Mouse (Mus musculus) neural tube, embryonic 12.5 days (tissue): Measurements from ENCODE around the gene Sapcd2. TPM values are rescaled to one million over a fixed set of nuclear protein-coding genes. Genes with fewer than 3 reads are reported as not detected.
A peak's percentile ranks its signal among the peaks of the same experiment; 100 is the strongest.

Source experiments
- ATAC-seq: fragments of 200-750 bp; cut with Nextera tagmentation; 2 replicates; pipeline ENCODE4 v1.8.0; 2017; ENCODE audit warnings: low read depth, mild to moderate bottlenecking, moderate TSS enrichment, moderate library complexity; ENCODE audit not compliant: low FRiP score
- H3K27ac ChIP-seq: fragments of 300-500 bp; sonication (generic); 2 replicates; pipeline ENCODE4 v1.5.1; 2016
- H3K27me3 ChIP-seq: fragments of 300-500 bp; sonication (generic); replicated peaks from 2 replicates; pipeline ENCODE4 v1.6.1; 2016; ENCODE audit warnings: mild to moderate bottlenecking
- H3K36me3 ChIP-seq: fragments of 300-500 bp; sonication (generic); 2 replicates; pipeline ENCODE4 v1.6.1; 2016; ENCODE audit warnings: mild to moderate bottlenecking
- H3K4me1 ChIP-seq: fragments of 300-500 bp; sonication (generic); 2 replicates; pipeline ENCODE4 v1.6.1; 2016
- H3K4me2 ChIP-seq: fragments of 300-500 bp; sonication (generic); replicated peaks from 2 replicates; pipeline ENCODE4 v1.6.1; 2016; ENCODE audit warnings: mild to moderate bottlenecking
- H3K4me3 ChIP-seq: fragments of 300-500 bp; sonication (generic); 2 replicates; pipeline ENCODE4 v1.5.1; 2016
- H3K9ac ChIP-seq: fragments of 300-500 bp; sonication (generic); 2 replicates; pipeline ENCODE4 v1.6.1; 2016; ENCODE audit warnings: mild to moderate bottlenecking
- H3K9me3 ChIP-seq: fragments of 300-500 bp; sonication (generic); 2 replicates; pipeline ENCODE4 v1.6.1; 2016; ENCODE audit warnings: mild to moderate bottlenecking
- WGBS: fragments of 180-500 bp; shearing (Covaris S2); methylation state at CpG from one replicate; pipeline ENCODE4 v1.1.7; 2016; 5-methylcytosine and 5-hydroxymethylcytosine counted together
- polyA plus RNA-seq: library from polyadenylated mRNA; unstranded; fragments of >200 nt; fragmentation: Nextera tagmentation; extraction: Ambion mirVana; gene quantifications from 2 replicates; pipeline ENCODE4 v1.2.1, GENCODE M21; 2016

The Sapcd2 gene
- polyA plus RNA-seq, 1 experiment from 2014 or later: 38.1 TPM

- H3K27ac ChIP-seq: no peak overlapping the region
- H3K9ac ChIP-seq: no peak overlapping the region
- H3K9me3 ChIP-seq: no peaks in the 10 kb centered on the region
- no peaks in the 10 kb centered on the region for H3K4me1 ChIP-seq
- 85% methylated on average over 5 of the region's 5 CpGs for whole genome bisulfite sequencing
- H3K36me3 ChIP-seq: no peaks in the 10 kb centered on the region
- ATAC-seq: no peak
- H3K4me3 ChIP-seq: no peak overlapping the region
- no peaks in the 10 kb centered on the region for H3K27me3 ChIP-seq
- no peak overlapping the region for H3K4me2 ChIP-seq
Observed at GRCm38 (mm10) chr2:25384492-25384891, 12.4 kb downstream of the Sapcd2 start.

GRCm38 (mm10) chr2:25391266-25391665 lies 19.1 kb downstream of the Sapcd2 start:
- no peak for ATAC-seq
- WGBS: 68% methylated on average over 5 of the region's 5 CpGs
- H3K4me3 ChIP-seq: no peak overlapping the region
- no peak overlapping the region for H3K4me2 ChIP-seq
- H3K9ac ChIP-seq: no peak overlapping the region
- H3K27ac ChIP-seq: no peak overlapping the region
- no peaks in the 10 kb centered on the region for H3K36me3 ChIP-seq
- H3K4me1 ChIP-seq: peaks cover 17% of the 10 kb centered on the region
- peaks cover 28% of the 10 kb centered on the region for H3K27me3 ChIP-seq
- H3K9me3 ChIP-seq: no peaks in the 10 kb centered on the region

GRCm38 (mm10) chr2:25394281-25395221 lies 22.4 kb downstream of the Sapcd2 start:
- Histone ChIP-seq H3K36me3 (no peaks in the 10 kb centered on the region), H3K4me3 (no peak overlapping the region), H3K9ac (no peak overlapping the region), H3K27me3 (peaks cover 61% of the 10 kb centered on the region), H3K9me3 (no peaks in the 10 kb centered on the region), H3K4me1 (peaks cover 17% of the 10 kb centered on the region), H3K4me2 (no peak overlapping the region), H3K27ac (no peak overlapping the region)
- no peak for ATAC-seq
- WGBS: 37% methylated on average over 3 of the region's 3 CpGs

- Histone ChIP-seq H3K27ac (no peak within 1 kb of the TSS), H3K27me3 (peaks cover 75% of the 10 kb centered on the region), H3K4me3 (peak within 1 kb of the TSS; percentile 26), H3K4me2 (peak within 1 kb of the TSS; percentile 66), H3K9me3 (no peaks in the 10 kb centered on the region), H3K9ac (peak within 1 kb of the TSS; percentile 42), H3K36me3 (no peaks in the 10 kb centered on the region), H3K4me1 (peaks cover 21% of the 10 kb centered on the region)
- 1% methylated on average over 56 of the region's 57 CpGs for WGBS
- ATAC-seq: no peak
Observed at GRCm38 (mm10) chr2:25395721-25396596, 23.8 kb downstream of the Sapcd2 start, which contains the start of gene Entpd2. TSS of gene Entpd2 (plus strand) at chr2:25395874.

GRCm38 (mm10) chr2:25396597-25396983 lies 24.5 kb downstream of the Sapcd2 start:
- H3K4me3 ChIP-seq: no peak overlapping the region
- H3K36me3 ChIP-seq: no peaks in the 10 kb centered on the region
- H3K27ac ChIP-seq: no peak overlapping the region
- WGBS: 27% methylated on average over 3 of the region's 3 CpGs
- no peaks in the 10 kb centered on the region for H3K9me3 ChIP-seq
- H3K9ac ChIP-seq: no peak overlapping the region
- peaks cover 76% of the 10 kb centered on the region for H3K27me3 ChIP-seq
- peak overlapping the region; percentile 66 for H3K4me2 ChIP-seq
- H3K4me1 ChIP-seq: peaks cover 21% of the 10 kb centered on the region
- ATAC-seq: no peak

GRCm38 (mm10) chr2:25397010-25397409 lies 24.9 kb downstream of the Sapcd2 start:
- Histone ChIP-seq H3K36me3 (no peaks in the 10 kb centered on the region), H3K4me3 (no peak overlapping the region), H3K9ac (no peak overlapping the region), H3K27me3 (peaks cover 76% of the 10 kb centered on the region), H3K9me3 (no peaks in the 10 kb centered on the region), H3K27ac (no peak overlapping the region), H3K4me2 (no peak overlapping the region), H3K4me1 (peaks cover 21% of the 10 kb centered on the region)
- no peak for ATAC-seq
- WGBS: 52% methylated on average over 1 of the region's 1 CpGs

GRCm38 (mm10) chr2:25398065-25398464 lies 25.9 kb downstream of the Sapcd2 start:
- WGBS: 86% methylated on average over 7 of the region's 7 CpGs
- Histone ChIP-seq H3K36me3 (no peaks in the 10 kb centered on the region), H3K4me3 (no peak overlapping the region), H3K27me3 (peaks cover 76% of the 10 kb centered on the region), H3K4me2 (no peak overlapping the region), H3K9me3 (no peaks in the 10 kb centered on the region), H3K27ac (no peak overlapping the region), H3K9ac (no peak overlapping the region), H3K4me1 (peaks cover 26% of the 10 kb centered on the region)
- no peak for ATAC-seq

GRCm38 (mm10) chr2:25399051-25399450 lies 26.9 kb downstream of the Sapcd2 start, which contains the start of gene Npdc1:
TSS of gene Npdc1 (plus strand) at chr2:25399351.
- H3K4me3 ChIP-seq: no peak within 1 kb of the TSS
- peaks cover 70% of the 10 kb centered on the region for H3K27me3 ChIP-seq
- H3K27ac ChIP-seq: no peak within 1 kb of the TSS
- H3K36me3 ChIP-seq: no peaks in the 10 kb centered on the region
- H3K9me3 ChIP-seq: no peaks in the 10 kb centered on the region
- H3K4me1 ChIP-seq: peaks cover 34% of the 10 kb centered on the region
- WGBS: 69% methylated on average over 8 of the region's 8 CpGs
- H3K4me2 ChIP-seq: 0 out of 2 replicates have a peak within 1 kb of the TSS, but pooled peaks have one; percentile 51
- ATAC-seq: no peak
- no peak within 1 kb of the TSS for H3K9ac ChIP-seq

- no peak overlapping the region for H3K9ac ChIP-seq
Observed at GRCm38 (mm10) chr2:25400291-25400690, 28.2 kb downstream of the Sapcd2 start.

GRCm38 (mm10) chr2:25400764-25401163 lies 28.6 kb downstream of the Sapcd2 start:
- no peaks in the 10 kb centered on the region for H3K9me3 ChIP-seq
- no peak overlapping the region for H3K27ac ChIP-seq
- WGBS: 2% methylated on average over 17 of the region's 17 CpGs
- H3K4me1 ChIP-seq: peaks cover 35% of the 10 kb centered on the region
- peaks cover 57% of the 10 kb centered on the region for H3K27me3 ChIP-seq
- no peak overlapping the region for H3K9ac ChIP-seq
- H3K36me3 ChIP-seq: no peaks in the 10 kb centered on the region
- ATAC-seq: no peak
- peak overlapping the region; percentile 9; the same call in 1 of the 2 replicates for H3K4me3 ChIP-seq
- H3K4me2 ChIP-seq: peak overlapping the region; percentile 51

More at GRCm38 (mm10) chr2:25400291-25400690, 28.2 kb downstream of the Sapcd2 start:
- Histone ChIP-seq H3K4me2 (peak overlapping the region; percentile 51), H3K27ac (no peak overlapping the region), H3K27me3 (peaks cover 61% of the 10 kb centered on the region), H3K36me3 (no peaks in the 10 kb centered on the region), H3K9me3 (no peaks in the 10 kb centered on the region), H3K4me1 (peaks cover 37% of the 10 kb centered on the region), H3K4me3 (peak overlapping the region; percentile 9; the same call in 1 of the 2 replicates)
- 21% methylated on average over 16 of the region's 16 CpGs for WGBS
- no peak for ATAC-seq

- peaks cover 29% of the 10 kb centered on the region for H3K4me1 ChIP-seq
- ATAC-seq: peak; percentile 65
- no peak overlapping the region; the same call in 1 of the 2 replicates for H3K27ac ChIP-seq
- peaks cover 39% of the 10 kb centered on the region for H3K27me3 ChIP-seq
- under 1% methylated on average over 13 of the region's 13 CpGs for WGBS
- H3K9me3 ChIP-seq: no peaks in the 10 kb centered on the region
- H3K4me3 ChIP-seq: peak overlapping the region; percentile 89
- peaks cover 7% of the 10 kb centered on the region; the same call in 1 of the 2 replicates for H3K36me3 ChIP-seq
- H3K9ac ChIP-seq: peak overlapping the region; percentile 98
- H3K4me2 ChIP-seq: peak overlapping the region; percentile 76
Observed at GRCm38 (mm10) chr2:25402377-25402971, 30.4 kb downstream of the Sapcd2 start.
